Mouse (Mus musculus) cerebellum, adult 2 months (tissue): ENCODE results near the gene Etv3. TPM values are rescaled to one million over a fixed set of nuclear protein-coding genes. Genes with fewer than 3 reads are reported as not detected.

Experiments used
- DNase-seq, 2 experiments: peaks; one replicate each; pipeline ENCODE4 v3.0.0; 2021
- H3K27ac ChIP-seq: fragments of 200-500 bp; 2 replicates; pipeline ENCODE4 v1.5.1; 2012; ENCODE audit warnings: low read length, control low read depth, inconsistent platforms; ENCODE audit not compliant: insufficient read depth
- H3K27me3 ChIP-seq: fragments of 200-500 bp; 2 replicates; pipeline ENCODE4 v1.6.1; 2012; ENCODE audit warnings: inconsistent platforms, mild to moderate bottlenecking, low read length, moderate library complexity; ENCODE audit not compliant: control insufficient read depth, insufficient read depth
- H3K4me1 ChIP-seq: fragments of 200-500 bp; 2 replicates; pipeline ENCODE4 v1.6.1; 2011; ENCODE audit warnings: low read length; ENCODE audit not compliant: control insufficient read depth, insufficient read depth
- H3K4me3 ChIP-seq: fragments of 200-500 bp; replicated peaks from 2 replicates; pipeline ENCODE3; 2011; ENCODE audit warnings: mild to moderate bottlenecking, low read depth, low read length, control low read depth; ENCODE audit not compliant: insufficient read depth
- CTCF ChIP-seq: fragments of 200-500 bp; IDR thresholded peaks from 2 replicates; pipeline ENCODE4 v1.5.1; 2011; ENCODE audit warnings: low read depth, mild to moderate bottlenecking, control low read depth, low read length, moderate library complexity, borderline replicate concordance; ENCODE audit not compliant: insufficient read depth
- POLR2A ChIP-seq: fragments of 200-500 bp; IDR thresholded peaks from 2 replicates; pipeline ENCODE4 v1.6.1; 2011; ENCODE audit warnings: low read length, control low read depth, borderline replicate concordance; ENCODE audit not compliant: insufficient read depth
- WGBS: fragments of 180-500 bp; shearing (Covaris S2); methylation state at CpG from one replicate; pipeline ENCODE4 v1.1.7; 2018; 5-methylcytosine and 5-hydroxymethylcytosine counted together
- polyA plus RNA-seq: library from polyadenylated mRNA; depleted of rRNA; stranded (reverse); fragments of >200 nt; gene quantifications from 2 replicates; pipeline ENCODE4 v1.2.3, GENCODE M21; 2012

The Etv3 gene
- polyA plus RNA-seq, 1 experiment: 17.3 TPM

GRCm38 (mm10) chr3:87521833-87522232, 3.4 kb upstream of the Etv3 start:
- H3K4me1 ChIP-seq: peaks cover 4% of the 10 kb centered on the region; the same call in 1 of the 2 replicates
- no peak for DNase-seq
- H3K4me3 ChIP-seq: no peak overlapping the region
- no peak for TF ChIP-seq POLR2A
- no peak for TF ChIP-seq CTCF
- no peak overlapping the region for H3K27ac ChIP-seq
- WGBS: 11% methylated on average over 1 of the region's 1 CpGs
- no peaks in the 10 kb centered on the region for H3K27me3 ChIP-seq

GRCm38 (mm10) chr3:87523701-87524100, 1.5 kb upstream of the Etv3 start:
- DNase-seq: no peak
- TF ChIP-seq POLR2A (no peak), CTCF (no peak)
- no peak overlapping the region for H3K4me3 ChIP-seq
- WGBS: 94% methylated on average over 9 of the region's 9 CpGs
- H3K4me1 ChIP-seq: peaks cover 12% of the 10 kb centered on the region; the same call in 1 of the 2 replicates
- H3K27ac ChIP-seq: no peak overlapping the region
- H3K27me3 ChIP-seq: no peaks in the 10 kb centered on the region

GRCm38 (mm10) chr3:87525837-87526570, 797 bp downstream of the Etv3 start:
- Histone ChIP-seq H3K4me3 (peak overlapping the region; percentile 99), H3K4me1 (peaks cover 12% of the 10 kb centered on the region; the same call in 1 of the 2 replicates), H3K27ac (peak overlapping the region; percentile 83), H3K27me3 (no peaks in the 10 kb centered on the region)
- TF ChIP-seq CTCF: no peak
- TF ChIP-seq POLR2A: no peak
- DNase-seq: no peak
- WGBS: 5% methylated on average over 27 of the region's 27 CpGs

- DNase-seq: no peak
- WGBS: 81% methylated on average over 12 of the region's 12 CpGs
- Histone ChIP-seq H3K4me3 (no peak overlapping the region), H3K27me3 (no peaks in the 10 kb centered on the region), H3K27ac (no peak overlapping the region), H3K4me1 (peaks cover 12% of the 10 kb centered on the region; the same call in 1 of the 2 replicates)
- TF ChIP-seq POLR2A (no peak), CTCF (no peak)
These were observed 1.9 kb downstream of the Etv3 start for GRCm38 (mm10) chr3:87527139-87527538.

- Histone ChIP-seq H3K27me3 (no peaks in the 10 kb centered on the region), H3K27ac (no peak overlapping the region), H3K4me1 (peaks cover 12% of the 10 kb centered on the region; the same call in 1 of the 2 replicates), H3K4me3 (no peak overlapping the region)
- DNase-seq: no peak
- WGBS: 86% methylated on average over 8 of the region's 8 CpGs
- TF ChIP-seq CTCF (no peak), POLR2A (no peak)
These were observed 2.8 kb downstream of the Etv3 start for GRCm38 (mm10) chr3:87528021-87528420.

DNA sequence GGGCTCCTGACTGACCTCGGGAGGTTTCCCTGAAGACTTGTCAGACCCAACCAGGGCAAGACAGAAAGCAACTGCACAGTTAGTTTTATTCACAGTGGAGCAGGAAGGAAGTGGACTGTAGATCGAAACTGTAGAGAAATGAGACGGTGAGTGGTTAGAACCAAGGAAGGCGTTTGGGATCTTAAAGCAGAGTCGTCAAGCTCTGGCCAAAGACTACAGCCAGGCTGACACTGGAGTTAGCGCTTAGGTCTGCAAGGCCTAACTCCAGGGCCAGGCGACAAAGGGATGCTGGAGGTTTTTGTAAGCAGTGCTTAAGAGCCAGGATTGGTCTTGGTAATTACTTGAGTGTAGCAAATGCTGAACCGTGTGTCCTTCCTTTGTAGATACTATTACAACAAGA, 3.6 kb downstream of the Etv3 start:
- DNase-seq: no peak
- WGBS: 93% methylated on average over 8 of the region's 8 CpGs
- Histone ChIP-seq H3K27ac (no peak overlapping the region), H3K4me3 (no peak overlapping the region), H3K27me3 (no peaks in the 10 kb centered on the region), H3K4me1 (peaks cover 12% of the 10 kb centered on the region; the same call in 1 of the 2 replicates)
- TF ChIP-seq CTCF (no peak), POLR2A (no peak)

- TF ChIP-seq CTCF: no peak
- TF ChIP-seq POLR2A: no peak
- 93% methylated on average over 11 of the region's 11 CpGs for WGBS
- H3K4me3 ChIP-seq: no peak overlapping the region
- H3K27me3 ChIP-seq: no peaks in the 10 kb centered on the region
- no peak overlapping the region for H3K27ac ChIP-seq
- peaks cover 12% of the 10 kb centered on the region; the same call in 1 of the 2 replicates for H3K4me1 ChIP-seq
- no peak for DNase-seq
These were observed 4.4 kb downstream of the Etv3 start for GRCm38 (mm10) chr3:87529568-87529967.

DNA sequence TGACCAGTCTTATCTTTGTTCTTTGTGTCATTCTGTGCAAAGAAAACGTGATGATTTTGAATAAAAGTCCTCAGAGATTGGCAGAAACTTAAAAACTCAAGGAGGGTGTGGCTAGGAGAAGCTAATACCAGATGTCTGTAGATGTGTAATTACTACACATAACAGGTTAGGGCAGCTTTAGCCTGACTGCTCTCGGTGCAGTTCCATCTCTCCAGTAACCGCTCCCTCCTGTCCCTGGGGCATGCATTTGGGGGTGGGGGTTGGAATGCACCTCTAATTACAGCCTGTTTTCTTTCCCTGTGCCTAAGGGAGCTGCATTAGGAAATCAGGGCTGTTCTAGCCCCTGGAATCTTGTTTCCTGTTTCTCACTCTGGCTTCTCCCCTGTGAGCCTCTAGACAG, 5.0 kb downstream of the Etv3 start:
- no peaks in the 10 kb centered on the region for H3K27me3 ChIP-seq

More for the DNA sequence above, 5.0 kb downstream of the Etv3 start:
- TF ChIP-seq CTCF (no peak), POLR2A (no peak)
- DNase-seq: no peak
- H3K4me3 ChIP-seq: no peak overlapping the region
- 90% methylated on average over 3 of the region's 3 CpGs for WGBS
- peaks cover 10% of the 10 kb centered on the region; the same call in 1 of the 2 replicates for H3K4me1 ChIP-seq
- H3K27ac ChIP-seq: no peak overlapping the region
